Mouse (Mus musculus) intestine, embryonic 14.5 days (tissue): Measurements from ENCODE around the gene Sec61a2. TPM values are rescaled to one million over a fixed set of nuclear protein-coding genes. Genes with fewer than 3 reads are reported as not detected.

Experiments used
- ATAC-seq: fragments of 200-750 bp; cut with Nextera tagmentation; replicated peaks from 2 replicates; pipeline ENCODE4 v1.8.0; 2017; ENCODE audit warnings: low read depth, moderate number of reproducible peaks, moderate TSS enrichment, moderate library complexity; ENCODE audit not compliant: low FRiP score, low TSS enrichment
- DNase-seq: peaks from one replicate; pipeline ENCODE4 v3.0.0-alpha.2; 2018; ENCODE audit warnings: low spot score
- H3K27ac ChIP-seq: fragments of 300-500 bp; sonication (generic); 2 replicates; pipeline ENCODE4 v1.5.1; 2014; ENCODE audit warnings: low read depth, mild to moderate bottlenecking, control low read depth
- H3K27me3 ChIP-seq: fragments of 300-500 bp; sonication (generic); replicated peaks from 2 replicates; pipeline ENCODE4 v1.6.1; 2014; ENCODE audit warnings: low read length, control low read depth; ENCODE audit not compliant: control insufficient read depth, insufficient read depth
- H3K36me3 ChIP-seq: fragments of 300-500 bp; sonication (generic); 2 replicates; pipeline ENCODE4 v1.6.1; 2014; ENCODE audit warnings: low read length, control low read depth; ENCODE audit not compliant: control insufficient read depth, insufficient read depth
- H3K4me1 ChIP-seq: fragments of 300-500 bp; sonication (generic); replicated peaks from 2 replicates; pipeline ENCODE4 v1.6.1; 2014; ENCODE audit warnings: low read length, control low read depth, mixed read lengths; ENCODE audit not compliant: control insufficient read depth, insufficient read depth
- H3K4me2 ChIP-seq: fragments of 300-500 bp; sonication (generic); 2 replicates; pipeline ENCODE4 v1.6.1; 2014; ENCODE audit warnings: low read length
- H3K4me3 ChIP-seq: fragments of 300-500 bp; sonication (generic); 2 replicates; pipeline ENCODE4 v1.5.1; 2014; ENCODE audit warnings: low read depth, low read length, control low read depth, mixed read lengths
- H3K9ac ChIP-seq: fragments of 300-500 bp; sonication (generic); 2 replicates; pipeline ENCODE4 v1.6.1; 2014; ENCODE audit warnings: mild to moderate bottlenecking, low read length
- H3K9me3 ChIP-seq: fragments of 300-500 bp; sonication (generic); 2 replicates; pipeline ENCODE4 v1.6.1; 2016; ENCODE audit warnings: low read length, control low read depth; ENCODE audit not compliant: control insufficient read depth
- WGBS: fragments of 180-500 bp; shearing (Covaris S2); extraction: QIAGEN DNeasy Blood & Tissue Kit; methylation state at CpG from one replicate; pipeline ENCODE4 v1.1.7; 2014; 5-methylcytosine and 5-hydroxymethylcytosine counted together
- polyA plus RNA-seq: library from polyadenylated mRNA; unstranded; fragments of >200 nt; fragmentation: Nextera tagmentation; extraction: Ambion mirVana; gene quantifications from 2 replicates; pipeline ENCODE4 v1.2.1, GENCODE M21; 2014

Gene Sec61a2
- polyA plus RNA-seq = 77.9 and 87.3 TPM in 2 replicates

- no peaks in the 10 kb centered on the region for H3K27me3 ChIP-seq
- H3K4me2 ChIP-seq = peak within 1 kb of the TSS; percentile 72
These were observed at the start of gene Sec61a2 for GRCm38 (mm10) chr2:5894843-5895570. Gene Sec61a2 (minus strand): TSS chr2:5895432.

GRCm38 (mm10) chr2:5943071-5943470, 47.8 kb upstream of the Sec61a2 start:
- no peaks in the 10 kb centered on the region for H3K27me3 ChIP-seq
- DNase-seq = no peak
- H3K4me2 ChIP-seq = peak overlapping the region; percentile 69
- 33% methylated on average over 4 of the region's 4 CpGs for WGBS
- no peaks in the 10 kb centered on the region for H3K4me1 ChIP-seq
- H3K9me3 ChIP-seq = no peaks in the 10 kb centered on the region
- H3K36me3 ChIP-seq = no peaks in the 10 kb centered on the region
- H3K4me3 ChIP-seq = peak overlapping the region; percentile 60
- no peak overlapping the region; the same call in 1 of the 2 replicates for H3K9ac ChIP-seq
- ATAC-seq = no peak
- H3K27ac ChIP-seq = no peak overlapping the region

More at GRCm38 (mm10) chr2:5894843-5895570, at the start of gene Sec61a2:
- peak within 1 kb of the TSS; percentile 83 for H3K27ac ChIP-seq
- under 1% methylated on average over 58 of the region's 62 CpGs for WGBS
- DNase-seq = peak; percentile 100
- ATAC-seq = peak; percentile 99
- H3K36me3 ChIP-seq = peaks cover 32% of the 10 kb centered on the region
- H3K9ac ChIP-seq = peak within 1 kb of the TSS; percentile 92
- peaks cover 9% of the 10 kb centered on the region; the same call in 1 of the 2 replicates for H3K4me1 ChIP-seq
- H3K4me3 ChIP-seq = peak within 1 kb of the TSS; percentile 92
- no peaks in the 10 kb centered on the region for H3K9me3 ChIP-seq

- H3K9ac ChIP-seq = peak within 1 kb of the TSS; percentile 58
- no peaks in the 10 kb centered on the region for H3K36me3 ChIP-seq
- DNase-seq = peak; percentile 83
- H3K27me3 ChIP-seq = no peaks in the 10 kb centered on the region
- under 1% methylated on average over 36 of the region's 36 CpGs for WGBS
- no peaks in the 10 kb centered on the region for H3K4me1 ChIP-seq
- no peaks in the 10 kb centered on the region for H3K9me3 ChIP-seq
- peak within 1 kb of the TSS; percentile 60 for H3K4me3 ChIP-seq
- ATAC-seq = peak; percentile 96
- no peak within 1 kb of the TSS for H3K27ac ChIP-seq
- peak within 1 kb of the TSS; percentile 69 for H3K4me2 ChIP-seq
These were observed 47.3 kb upstream of the Sec61a2 start, which contains the start of gene Dhtkd1 for GRCm38 (mm10) chr2:5942416-5943032. Gene Dhtkd1 (minus strand): TSS chr2:5942792.

DNA sequence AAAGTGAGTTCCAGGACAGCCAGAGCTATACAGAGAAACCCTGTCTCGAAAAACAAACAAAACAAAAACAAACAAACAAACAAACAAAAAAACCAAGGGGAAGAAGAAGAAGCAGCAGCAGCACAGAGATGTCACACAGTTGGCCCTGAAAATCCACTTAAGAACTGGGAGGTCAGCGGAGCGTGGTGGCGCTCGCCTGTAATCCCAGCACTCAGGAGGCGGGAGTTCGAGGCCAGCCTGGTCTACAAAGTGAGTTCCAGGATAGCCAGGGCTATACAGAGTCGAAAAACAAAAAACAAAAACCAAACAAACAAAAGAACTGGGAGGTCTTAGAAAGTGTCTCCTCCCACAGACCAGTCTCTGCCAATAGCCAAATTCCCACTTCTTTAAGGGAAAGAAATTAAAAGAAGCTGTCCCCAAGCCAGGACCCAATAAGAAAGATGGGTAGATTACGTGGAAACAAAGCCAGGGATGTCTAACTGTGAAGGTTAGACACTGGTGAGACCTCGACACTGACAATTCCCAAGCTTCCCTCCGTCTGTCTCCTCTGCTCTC, 46.7 kb upstream of the Sec61a2 start:
- no peak for DNase-seq

GRCm38 (mm10) chr2:5940936-5941335, 45.7 kb upstream of the Sec61a2 start:
- Histone ChIP-seq H3K27ac (no peak overlapping the region), H3K36me3 (no peaks in the 10 kb centered on the region), H3K4me1 (no peaks in the 10 kb centered on the region), H3K9me3 (no peaks in the 10 kb centered on the region), H3K4me3 (no peak overlapping the region), H3K27me3 (no peaks in the 10 kb centered on the region), H3K9ac (no peak overlapping the region), H3K4me2 (no peak overlapping the region)
- no peak for DNase-seq
- WGBS = 95% methylated on average over 9 of the region's 9 CpGs
- ATAC-seq = no peak

More for the DNA sequence above, 46.7 kb upstream of the Sec61a2 start:
- 58% methylated on average over 11 of the region's 11 CpGs for WGBS
- H3K27me3 ChIP-seq = no peaks in the 10 kb centered on the region
- no peak for ATAC-seq
- no peak overlapping the region for H3K27ac ChIP-seq
- H3K4me2 ChIP-seq = peak overlapping the region; percentile 69
- peak overlapping the region; percentile 58 for H3K9ac ChIP-seq
- H3K36me3 ChIP-seq = no peaks in the 10 kb centered on the region
- H3K4me1 ChIP-seq = no peaks in the 10 kb centered on the region
- no peaks in the 10 kb centered on the region for H3K9me3 ChIP-seq
- H3K4me3 ChIP-seq = peak overlapping the region; percentile 60

DNA sequence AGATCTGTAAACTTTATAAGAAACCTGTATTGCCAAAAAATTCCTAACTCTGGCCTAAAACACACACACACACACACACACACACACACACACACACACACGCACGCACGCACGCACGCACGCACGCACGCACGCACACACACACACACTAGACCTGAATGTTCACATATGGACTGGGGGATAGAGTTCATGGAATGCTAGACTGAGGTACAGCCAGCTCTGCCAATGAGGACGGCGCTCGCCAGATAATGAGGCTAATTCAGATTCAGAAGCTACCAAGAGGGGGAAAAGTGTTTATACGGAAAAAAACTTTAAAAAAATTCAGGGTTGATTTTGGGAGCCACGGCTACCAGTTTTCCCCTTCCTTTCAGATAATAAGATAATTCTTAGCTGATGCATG, 44.7 kb upstream of the Sec61a2 start:
- Histone ChIP-seq H3K9ac (no peak overlapping the region), H3K4me1 (no peaks in the 10 kb centered on the region), H3K4me3 (no peak overlapping the region), H3K27me3 (no peaks in the 10 kb centered on the region), H3K36me3 (no peaks in the 10 kb centered on the region), H3K9me3 (no peaks in the 10 kb centered on the region), H3K4me2 (no peak overlapping the region), H3K27ac (no peak overlapping the region)
- 89% methylated on average over 14 of the region's 14 CpGs for WGBS
- ATAC-seq = no peak
- no peak for DNase-seq

GRCm38 (mm10) chr2:5939319-5939718, 44.1 kb upstream of the Sec61a2 start:
- ATAC-seq = no peak
- 86% methylated on average over 3 of the region's 3 CpGs for WGBS

GRCm38 (mm10) chr2:5936550-5936949, 41.3 kb upstream of the Sec61a2 start:
- H3K9ac ChIP-seq = no peak overlapping the region
- no peaks in the 10 kb centered on the region for H3K36me3 ChIP-seq
- no peak overlapping the region for H3K4me3 ChIP-seq
- no peaks in the 10 kb centered on the region for H3K4me1 ChIP-seq
- H3K9me3 ChIP-seq = no peaks in the 10 kb centered on the region
- no peaks in the 10 kb centered on the region for H3K27me3 ChIP-seq
- 68% methylated on average over 4 of the region's 4 CpGs for WGBS
- H3K4me2 ChIP-seq = no peak overlapping the region
- no peak for DNase-seq
- no peak overlapping the region for H3K27ac ChIP-seq
- no peak for ATAC-seq

More at GRCm38 (mm10) chr2:5939319-5939718, 44.1 kb upstream of the Sec61a2 start:
- Histone ChIP-seq H3K27ac (no peak overlapping the region), H3K4me1 (no peaks in the 10 kb centered on the region), H3K9me3 (no peaks in the 10 kb centered on the region), H3K27me3 (no peaks in the 10 kb centered on the region), H3K4me3 (no peak overlapping the region), H3K4me2 (no peak overlapping the region), H3K9ac (no peak overlapping the region), H3K36me3 (no peaks in the 10 kb centered on the region)
- DNase-seq = no peak
